Mouse (Mus musculus): ENCODE measurements around the gene Olfr652. TPM values are rescaled to one million over a fixed set of nuclear protein-coding genes. Genes with fewer than 3 reads are reported as not detected.

Gene Olfr652
- polyA plus RNA-seq, 2 experiments: not detected

DNA sequence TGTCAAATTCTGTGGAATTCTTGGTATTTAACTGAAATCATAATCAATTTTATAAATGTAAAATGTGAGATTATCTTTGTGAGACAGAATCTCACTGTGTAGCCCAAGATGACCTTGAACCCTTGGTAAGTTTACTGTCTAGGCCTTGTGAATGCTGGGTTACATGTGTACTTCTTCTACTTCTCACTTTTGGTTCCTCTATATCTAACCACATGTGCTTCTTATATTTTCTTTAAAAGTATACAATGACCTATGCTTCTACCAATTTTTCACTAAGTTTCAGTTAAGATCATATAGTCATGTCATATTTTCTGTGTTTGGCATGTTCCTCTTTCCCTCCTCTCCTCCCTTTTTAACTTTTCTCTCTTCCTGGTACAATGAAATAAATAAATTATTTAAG lies 44.0 kb downstream of the Olfr652 start:
- ATAC-seq (ENCODE audit: insufficient read depth): no peak
- TF ChIP-seq EP300 (IDR thresholded peaks at IDR 0.05; ENCODE audit: low read depth) (no peak), CTCF (IDR thresholded peaks at IDR 0.05; ENCODE audit: low read depth) (no peak)

DNA sequence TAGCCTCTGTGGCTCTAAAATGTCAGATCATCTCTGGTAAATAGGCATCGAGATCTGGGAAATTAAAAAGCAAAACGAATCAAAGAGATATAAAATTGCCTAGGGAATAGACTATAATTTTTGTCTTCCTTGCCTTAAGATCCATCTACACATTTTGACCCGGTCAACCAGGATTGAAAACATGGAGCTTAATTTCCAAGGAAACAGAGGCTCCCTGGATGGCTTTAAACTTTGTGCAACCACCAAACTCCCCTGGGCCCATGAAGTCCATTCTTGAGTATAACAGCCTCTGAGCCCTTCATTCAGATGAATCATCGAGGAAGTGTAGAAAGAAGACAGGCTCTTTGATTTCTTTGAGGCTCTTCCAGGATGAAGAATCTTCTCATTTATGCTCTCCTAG lies 53.0 kb downstream of the Olfr652 start, which contains the start of gene Olfr656:
Gene Olfr656, plus strand, starts transcription at position 301 of the 400 bp plus-strand sequence.
- DNase-seq (ENCODE audit: low read depth in 3 of 3, low spot score in 3 of 3): no peak
- Histone ChIP-seq H3K9me3 (ENCODE audit: control insufficient read depth, low read length) (no peaks in the 10 kb centered on the region), H3K27me3 (ENCODE audit: control insufficient read depth, insufficient read depth, low read length) (no peaks in the 10 kb centered on the region), H3K4me1 (replicated peaks; ENCODE audit: control insufficient read depth in 2 of 2, insufficient read depth in 2 of 2, low read length in 1 of 2) (no peaks in the 10 kb centered on the region), H3K27ac (no peak within 1 kb of the TSS), H3K9ac (replicated peaks) (no peak within 1 kb of the TSS), H3K4me2 (ENCODE audit: low read depth) (no peak within 1 kb of the TSS), H3K36me3 (replicated peaks; ENCODE audit: control insufficient read depth, insufficient read depth, low read depth) (no peaks in the 10 kb centered on the region), H3K4me3 (ENCODE audit: insufficient read depth in 1 of 2, low read depth in 2 of 2, low read length in 2 of 2) (no peak within 1 kb of the TSS)
- WGBS (ENCODE audit: insufficient replicate concordance): 54% methylated on average over 4 of the region's 4 CpGs
- ATAC-seq (ENCODE audit: insufficient read depth): no peak
- TF ChIP-seq EP300 (IDR thresholded peaks at IDR 0.05; ENCODE audit: low read depth): no peak
- no peak for TF ChIP-seq CTCF (IDR thresholded peaks at IDR 0.05; ENCODE audit: low read depth)

More for the DNA sequence above, 44.0 kb downstream of the Olfr652 start:
- DNase-seq (ENCODE audit: low read depth in 3 of 3, low spot score in 3 of 3): no peak
- Histone ChIP-seq H3K4me3 (ENCODE audit: insufficient read depth in 1 of 2, low read depth in 2 of 2, low read length in 2 of 2) (no peak overlapping the region), H3K27ac (no peak overlapping the region), H3K4me2 (ENCODE audit: low read depth) (no peak overlapping the region), H3K9ac (replicated peaks) (no peak overlapping the region), H3K4me1 (replicated peaks; ENCODE audit: control insufficient read depth in 2 of 2, insufficient read depth in 2 of 2, low read length in 1 of 2) (no peaks in the 10 kb centered on the region), H3K27me3 (ENCODE audit: control insufficient read depth, insufficient read depth, low read length) (no peaks in the 10 kb centered on the region), H3K36me3 (replicated peaks; ENCODE audit: control insufficient read depth, insufficient read depth, low read depth) (no peaks in the 10 kb centered on the region), H3K9me3 (ENCODE audit: control insufficient read depth, low read length) (no peaks in the 10 kb centered on the region)

Other genes starting within 250 kb of the Olfr652 start
- 2.0 and 2.4 TPM in 2 replicates for gene Trim12a, start 245.4 kb upstream of the Olfr652 start, polyA plus RNA-seq (2012; rRNA removed)
- gene Trim12a, start 245.4 kb upstream of the Olfr652 start, polyA plus RNA-seq (2014; fragmentation: Nextera tagmentation; extraction: Ambion mirVana): 2.3 and 2.8 TPM in 2 replicates
- 0.01 and 0.02 TPM in 2 replicates for gene Trim34b, start 231.4 kb upstream of the Olfr652 start, polyA plus RNA-seq (2012; rRNA removed)
- not detected in 2 replicates for gene Trim34b, start 231.4 kb upstream of the Olfr652 start, polyA plus RNA-seq (2014; fragmentation: Nextera tagmentation; extraction: Ambion mirVana)
- 1.0 and 1.7 TPM in 2 replicates for gene Trim12c, start 207.5 kb upstream of the Olfr652 start, polyA plus RNA-seq (2012; rRNA removed)
- 0.52 and 0.61 TPM in 2 replicates for gene Trim12c, start 207.5 kb upstream of the Olfr652 start, polyA plus RNA-seq (2014; fragmentation: Nextera tagmentation; extraction: Ambion mirVana)
- gene Trim30b, start 191.0 kb upstream of the Olfr652 start, polyA plus RNA-seq (2012; rRNA removed): 0.10 and 0.19 TPM in 2 replicates
- gene Trim30b, start 191.0 kb upstream of the Olfr652 start, polyA plus RNA-seq (2014; fragmentation: Nextera tagmentation; extraction: Ambion mirVana): 0.09 and 0.27 TPM in 2 replicates
- 0.10 and 0.19 TPM in 2 replicates for gene Trim30c, start 160.1 kb upstream of the Olfr652 start, polyA plus RNA-seq (2012; rRNA removed)
- gene Trim30c, start 160.1 kb upstream of the Olfr652 start, polyA plus RNA-seq (2014; fragmentation: Nextera tagmentation; extraction: Ambion mirVana): 0.15 and 0.20 TPM in 2 replicates
- gene Trim30a, start 95.7 kb upstream of the Olfr652 start, polyA plus RNA-seq (2012; rRNA removed): 1.0 and 1.5 TPM in 2 replicates
- 1.9 and 2.0 TPM in 2 replicates for gene Trim30a, start 95.7 kb upstream of the Olfr652 start, polyA plus RNA-seq (2014; fragmentation: Nextera tagmentation; extraction: Ambion mirVana)
- gene Trim30d, start 53.1 kb upstream of the Olfr652 start, polyA plus RNA-seq (2012; rRNA removed): 0.28 and 0.58 TPM in 2 replicates
- 0.48 and 0.53 TPM in 2 replicates for gene Trim30d, start 53.1 kb upstream of the Olfr652 start, polyA plus RNA-seq (2014; fragmentation: Nextera tagmentation; extraction: Ambion mirVana)
- not detected in 2 replicates for gene Olfr651, start 10.8 kb upstream of the Olfr652 start, polyA plus RNA-seq (2012; rRNA removed)
- gene Olfr651, start 10.8 kb upstream of the Olfr652 start, polyA plus RNA-seq (2014; fragmentation: Nextera tagmentation; extraction: Ambion mirVana): not detected in 2 replicates
- not detected in 2 replicates for gene Olfr653, start 16.4 kb downstream of the Olfr652 start, polyA plus RNA-seq (2012; rRNA removed)
- gene Olfr653, start 16.4 kb downstream of the Olfr652 start, polyA plus RNA-seq (2014; fragmentation: Nextera tagmentation; extraction: Ambion mirVana): not detected in 2 replicates
- not detected in 2 replicates for gene Olfr654, start 26.1 kb downstream of the Olfr652 start, polyA plus RNA-seq (2012; rRNA removed)
- not detected in 2 replicates for gene Olfr654, start 26.1 kb downstream of the Olfr652 start, polyA plus RNA-seq (2014; fragmentation: Nextera tagmentation; extraction: Ambion mirVana)
- gene Olfr655, start 40.9 kb downstream of the Olfr652 start, polyA plus RNA-seq (2012; rRNA removed): not detected in 2 replicates
- not detected in 2 replicates for gene Olfr655, start 40.9 kb downstream of the Olfr652 start, polyA plus RNA-seq (2014; fragmentation: Nextera tagmentation; extraction: Ambion mirVana)
- gene Olfr656, start 53.1 kb downstream of the Olfr652 start, polyA plus RNA-seq (2012; rRNA removed): not detected in 2 replicates
- gene Olfr656, start 53.1 kb downstream of the Olfr652 start, polyA plus RNA-seq (2014; fragmentation: Nextera tagmentation; extraction: Ambion mirVana): not detected in 2 replicates
- not detected in 2 replicates for gene Olfr657, start 63.9 kb downstream of the Olfr652 start, polyA plus RNA-seq (2012; rRNA removed)
- not detected in 2 replicates for gene Olfr657, start 63.9 kb downstream of the Olfr652 start, polyA plus RNA-seq (2014; fragmentation: Nextera tagmentation; extraction: Ambion mirVana)
- not detected in 2 replicates for gene Olfr658, start 86.4 kb downstream of the Olfr652 start, polyA plus RNA-seq (2012; rRNA removed)
- not detected in 2 replicates for gene Olfr658, start 86.4 kb downstream of the Olfr652 start, polyA plus RNA-seq (2014; fragmentation: Nextera tagmentation; extraction: Ambion mirVana)
- not detected in 2 replicates for gene Olfr659, start 105.9 kb downstream of the Olfr652 start, polyA plus RNA-seq (2012; rRNA removed)
- gene Olfr659, start 105.9 kb downstream of the Olfr652 start, polyA plus RNA-seq (2014; fragmentation: Nextera tagmentation; extraction: Ambion mirVana): not detected in 2 replicates
- gene Olfr661, start 125.6 kb downstream of the Olfr652 start, polyA plus RNA-seq (2012; rRNA removed): not detected in 2 replicates
- gene Olfr661, start 125.6 kb downstream of the Olfr652 start, polyA plus RNA-seq (2014; fragmentation: Nextera tagmentation; extraction: Ambion mirVana): not detected in 2 replicates
- gene Usp17le, start 216.6 kb downstream of the Olfr652 start, polyA plus RNA-seq (2012; rRNA removed): not detected in 2 replicates
- gene Usp17le, start 216.6 kb downstream of the Olfr652 start, polyA plus RNA-seq (2014; fragmentation: Nextera tagmentation; extraction: Ambion mirVana): not detected in 2 replicates